ENCODE assay signal across 17 mouse cellular contexts in the genomic region with DNA sequence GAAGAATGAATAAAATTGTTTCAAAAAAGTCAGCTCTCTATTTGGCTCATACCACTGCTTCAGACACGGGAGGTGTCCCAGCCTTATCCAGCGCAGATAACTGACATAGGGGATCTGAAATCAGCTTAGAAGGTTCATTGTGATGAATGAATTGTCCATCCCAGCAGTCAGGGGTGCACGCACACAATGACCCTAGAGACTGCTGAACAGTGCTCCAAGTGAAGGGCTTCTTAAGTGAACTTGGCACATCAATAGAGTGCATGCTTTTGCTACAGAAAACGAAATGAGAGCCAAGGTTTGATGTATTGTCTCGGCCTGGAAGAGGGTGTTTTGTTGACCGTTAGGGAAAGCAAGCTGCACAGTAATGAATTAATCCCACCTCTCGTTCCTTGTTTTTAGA.
"Had no signal": no experiment of that assay in that cellular context is flagged by ENCODE, and none has a peak within 500 bp of the region (broad histone marks: within the 10 kb centered on the region; RNA-seq: fewer than 3 reads in every experiment).

No protein-coding gene starts in this region.

- H3K4me1 ChIP-seq: neural tube, embryonic 13.5 days; neural tube, embryonic 15.5 days had no signal

- H3K27me3 ChIP-seq: neural tube, embryonic 13.5 days; neural tube, embryonic 15.5 days had no signal

- H3K4me2 ChIP-seq: lung, embryonic 14.5 days; midbrain, embryonic 12.5 days; neural tube, embryonic 13.5 days; neural tube, embryonic 15.5 days had no signal

- H3K27ac ChIP-seq: midbrain, embryonic 12.5 days; neural tube, embryonic 13.5 days; neural tube, embryonic 15.5 days had no signal

- H3K36me3 ChIP-seq: midbrain, embryonic 12.5 days; neural tube, embryonic 13.5 days; neural tube, embryonic 15.5 days had no signal

- H3K9ac ChIP-seq: lung, embryonic 14.5 days; midbrain, embryonic 12.5 days; neural tube, embryonic 13.5 days; neural tube, embryonic 15.5 days had no signal

- H3K4me3 ChIP-seq: midbrain, embryonic 12.5 days; myocyte; neural tube, embryonic 13.5 days; neural tube, embryonic 15.5 days had no signal

- ATAC-seq: midbrain, embryonic 16.5 days had no signal

- H3K9me3 ChIP-seq: midbrain, embryonic 12.5 days; neural tube, embryonic 13.5 days; neural tube, embryonic 15.5 days had no signal

- DNase-seq: lung, adult 18-20 months; lung, embryonic 14.5 days; lung, postnatal 10 days; lung, postnatal 4 days; midbrain, embryonic 14.5 days; retina, postnatal 1 day; right cerebral cortex, adult 18-20 months; right cerebral cortex, postnatal 25 days; right cerebral cortex, postnatal 4 days; thymus, adult 18-20 months; thymus, postnatal 14 days; thymus, postnatal 36 days had no signal
